Mouse (Mus musculus) forebrain, embryonic 11.5 days (tissue): ENCODE measurements at regions not wholly inside any gene's neighbourhood (a gene's known extent, or its start where the extent isn't known, plus 50 kb on each side); places are given as distances from the start of the nearest gene placed in this dataset.

Source experiments
- ATAC-seq: fragments of 200-750 bp; cut with Nextera tagmentation; replicated peaks from 2 replicates; pipeline ENCODE4 v1.8.0; 2017; ENCODE audit warnings: moderate TSS enrichment; ENCODE audit not compliant: low FRiP score
- DNase-seq: peaks from one replicate; pipeline ENCODE4 v3.0.0-alpha.2; 2017; ENCODE audit warnings: low spot score
- H3K27ac ChIP-seq: fragments of 300-500 bp; sonication (generic); 2 replicates; pipeline ENCODE4 v1.5.1; 2014; ENCODE audit warnings: low read depth, low read length
- H3K27me3 ChIP-seq: fragments of 300-500 bp; sonication (generic); 2 replicates; pipeline ENCODE4 v1.6.1; 2014; ENCODE audit warnings: mild to moderate bottlenecking, low read length, mixed read lengths; ENCODE audit not compliant: control insufficient read depth, insufficient read depth
- H3K36me3 ChIP-seq: fragments of 300-500 bp; sonication (generic); 2 replicates; pipeline ENCODE4 v1.6.1; 2014; ENCODE audit warnings: mild to moderate bottlenecking, low read length, moderate library complexity, mixed read lengths; ENCODE audit not compliant: control insufficient read depth, insufficient read depth
- H3K4me1 ChIP-seq: fragments of 300-500 bp; sonication (generic); replicated peaks from 2 replicates; pipeline ENCODE4 v1.6.1; 2014; ENCODE audit warnings: low read length, mixed read lengths; ENCODE audit not compliant: control insufficient read depth, insufficient read depth
- H3K4me2 ChIP-seq: fragments of 300-500 bp; sonication (generic); 2 replicates; pipeline ENCODE4 v1.6.1; 2014; ENCODE audit warnings: low read depth, mild to moderate bottlenecking, low read length, moderate library complexity, mixed read lengths; ENCODE audit not compliant: severe bottlenecking
- H3K4me3 ChIP-seq: fragments of 300-500 bp; sonication (generic); 2 replicates; pipeline ENCODE4 v1.5.1; 2014; ENCODE audit warnings: low read depth, low read length
- H3K9ac ChIP-seq: fragments of 300-500 bp; sonication (generic); 2 replicates; pipeline ENCODE4 v1.6.1; 2014; ENCODE audit warnings: low read length
- H3K9me3 ChIP-seq: fragments of 300-500 bp; sonication (generic); 2 replicates; pipeline ENCODE4 v1.6.1; 2016; ENCODE audit warnings: low read length, mixed read lengths; ENCODE audit not compliant: control insufficient read depth
- WGBS: fragments of 180-500 bp; shearing (Covaris S2); extraction: QIAGEN DNeasy Blood & Tissue Kit; methylation state at CpG from one replicate; pipeline ENCODE4 v1.1.7; 2014; 5-methylcytosine and 5-hydroxymethylcytosine counted together

DNA sequence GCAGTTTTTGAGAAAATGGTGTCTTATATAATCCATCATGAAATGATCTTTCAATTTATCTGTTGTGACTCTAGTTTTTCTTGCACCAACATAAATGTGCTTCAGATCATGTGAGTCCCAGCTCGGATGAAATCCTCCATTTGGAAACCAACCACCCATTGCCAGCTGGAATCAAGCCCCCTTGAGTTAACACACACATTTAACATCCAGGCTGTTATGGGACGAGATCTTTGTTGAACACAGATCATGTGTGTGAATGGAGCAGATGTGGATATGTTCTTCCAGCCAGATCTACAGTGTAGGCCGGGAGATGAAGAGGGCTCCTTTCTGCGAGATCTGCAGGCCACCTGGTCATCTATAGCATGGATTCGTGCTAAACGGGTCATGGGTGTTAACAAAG is 188.4 kb upstream of the Gimd1 start:
- no peaks in the 10 kb centered on the region for H3K36me3 ChIP-seq
- no peaks in the 10 kb centered on the region for H3K27me3 ChIP-seq
- no peaks in the 10 kb centered on the region for H3K9me3 ChIP-seq
- ATAC-seq (no peak), DNase-seq (no peak)
- no peak overlapping the region for H3K9ac ChIP-seq
- no peak overlapping the region for H3K4me2 ChIP-seq
- no peaks in the 10 kb centered on the region for H3K4me1 ChIP-seq
- H3K4me3 ChIP-seq: no peak overlapping the region
- H3K27ac ChIP-seq: no peak overlapping the region
- 89% methylated on average over 6 of the region's 6 CpGs for WGBS

DNA sequence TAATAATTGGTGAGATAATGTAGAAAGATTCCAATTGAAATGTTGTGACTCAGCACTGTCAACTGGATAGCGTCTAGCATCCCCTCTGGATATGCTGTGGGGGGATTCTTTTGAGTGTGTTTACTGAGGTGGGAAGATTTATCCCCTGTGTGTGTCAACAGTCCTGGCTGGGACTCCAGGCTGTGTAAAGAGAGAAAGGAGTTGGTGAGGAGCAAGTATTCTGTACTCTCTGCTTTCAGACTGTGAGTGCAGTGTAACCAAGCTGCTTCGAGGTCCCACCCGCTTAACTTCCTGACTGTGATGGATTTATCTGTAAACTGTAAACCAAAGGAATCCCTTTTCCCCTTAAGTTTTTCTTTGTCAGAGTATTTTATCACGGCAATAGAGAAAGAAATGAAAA is 175.7 kb upstream of the Gimd1 start:
- Histone ChIP-seq H3K9me3 (no peaks in the 10 kb centered on the region), H3K4me1 (no peaks in the 10 kb centered on the region), H3K27me3 (no peaks in the 10 kb centered on the region), H3K4me3 (no peak overlapping the region), H3K27ac (no peak overlapping the region), H3K9ac (no peak overlapping the region), H3K36me3 (no peaks in the 10 kb centered on the region), H3K4me2 (no peak overlapping the region)
- ATAC-seq (no peak), DNase-seq (no peak)
- 74% methylated on average over 4 of the region's 4 CpGs for WGBS

- Histone ChIP-seq H3K27me3 (no peaks in the 10 kb centered on the region), H3K36me3 (no peaks in the 10 kb centered on the region), H3K9me3 (no peaks in the 10 kb centered on the region), H3K27ac (no peak overlapping the region), H3K4me3 (no peak overlapping the region), H3K4me1 (no peaks in the 10 kb centered on the region), H3K4me2 (no peak overlapping the region), H3K9ac (no peak overlapping the region)
- 79% methylated on average over 5 of the region's 5 CpGs for WGBS
- ATAC-seq: no peak
- DNase-seq: no peak
Measured at GRCm38 (mm10) chr3:132462348-132462959, 167.2 kb upstream of the Gimd1 start.

DNA sequence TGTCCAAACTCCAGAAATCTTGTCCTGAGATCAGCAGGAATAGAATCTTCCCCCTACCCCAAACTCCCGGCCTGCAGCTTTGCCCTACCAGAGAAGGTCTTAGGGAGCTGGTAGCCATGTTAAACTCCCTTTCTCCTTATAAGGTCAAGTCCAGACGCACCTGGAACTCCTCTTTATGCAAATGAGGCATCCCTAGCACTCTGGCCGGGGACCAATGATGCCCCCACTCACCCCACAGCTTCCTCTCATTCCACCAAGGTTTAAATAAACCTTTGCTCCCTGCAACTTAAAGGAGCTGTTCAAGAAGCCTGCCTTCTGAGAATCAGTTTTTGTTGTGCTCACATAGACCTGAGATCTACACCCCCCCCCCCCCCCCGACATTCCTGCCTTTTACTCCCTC is 158.6 kb upstream of the Gimd1 start:
- Histone ChIP-seq H3K27me3 (no peaks in the 10 kb centered on the region), H3K9me3 (no peaks in the 10 kb centered on the region), H3K27ac (no peak overlapping the region), H3K4me3 (no peak overlapping the region), H3K9ac (no peak overlapping the region), H3K36me3 (no peaks in the 10 kb centered on the region), H3K4me2 (no peak overlapping the region), H3K4me1 (no peaks in the 10 kb centered on the region)
- DNase-seq: no peak
- no peak for ATAC-seq
- 55% methylated on average over 4 of the region's 4 CpGs for WGBS

GRCm38 (mm10) chr3:132477768-132478167 is 151.9 kb upstream of the Gimd1 start:
- 92% methylated on average over 5 of the region's 5 CpGs for WGBS
- ATAC-seq (no peak), DNase-seq (no peak)

DNA sequence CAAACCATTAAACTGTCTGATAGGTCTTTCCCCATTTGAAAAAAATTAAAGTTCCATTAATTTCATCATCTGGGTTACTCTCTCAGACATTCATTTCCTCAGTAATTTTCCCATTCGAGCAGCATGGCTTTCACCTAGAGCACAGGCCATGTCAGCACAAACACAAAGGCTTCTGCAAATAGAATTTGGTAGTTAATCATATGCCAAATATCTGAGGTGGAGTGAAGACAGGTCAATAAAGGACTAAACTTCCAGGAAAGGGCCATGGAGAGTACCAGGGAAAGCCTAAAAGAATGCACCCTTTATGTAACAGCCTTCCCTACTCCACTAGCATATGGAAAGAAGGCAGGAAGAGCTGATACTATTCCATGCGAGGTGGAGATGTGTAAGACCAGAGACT is 150.3 kb upstream of the Gimd1 start:
- ATAC-seq: no peak
- no peak overlapping the region for H3K4me2 ChIP-seq

More at GRCm38 (mm10) chr3:132477768-132478167, 151.9 kb upstream of the Gimd1 start:
- H3K4me1 ChIP-seq: no peaks in the 10 kb centered on the region
- H3K4me2 ChIP-seq: no peak overlapping the region
- H3K27me3 ChIP-seq: no peaks in the 10 kb centered on the region
- H3K4me3 ChIP-seq: no peak overlapping the region
- no peaks in the 10 kb centered on the region for H3K36me3 ChIP-seq
- H3K9ac ChIP-seq: no peak overlapping the region
- no peaks in the 10 kb centered on the region for H3K9me3 ChIP-seq
- no peak overlapping the region for H3K27ac ChIP-seq

GRCm38 (mm10) chr3:132484814-132485213 is 144.8 kb upstream of the Gimd1 start:
- H3K4me2 ChIP-seq: no peak overlapping the region
- H3K4me1 ChIP-seq: no peaks in the 10 kb centered on the region
- H3K9me3 ChIP-seq: no peaks in the 10 kb centered on the region
- no peaks in the 10 kb centered on the region for H3K27me3 ChIP-seq
- no peak overlapping the region for H3K9ac ChIP-seq
- no peak for DNase-seq
- H3K4me3 ChIP-seq: no peak overlapping the region
- no peaks in the 10 kb centered on the region for H3K36me3 ChIP-seq
- 92% methylated on average over 2 of the region's 2 CpGs for WGBS
- ATAC-seq: no peak
- no peak overlapping the region for H3K27ac ChIP-seq

More for the DNA sequence above, 150.3 kb upstream of the Gimd1 start:
- H3K9ac ChIP-seq: no peak overlapping the region
- WGBS: 86% methylated on average over 2 of the region's 2 CpGs
- no peak overlapping the region for H3K4me3 ChIP-seq
- no peaks in the 10 kb centered on the region for H3K27me3 ChIP-seq
- H3K4me1 ChIP-seq: no peaks in the 10 kb centered on the region
- H3K27ac ChIP-seq: no peak overlapping the region
- DNase-seq: no peak
- H3K9me3 ChIP-seq: no peaks in the 10 kb centered on the region
- H3K36me3 ChIP-seq: no peaks in the 10 kb centered on the region

GRCm38 (mm10) chr3:132485553-132485952 is 144.1 kb upstream of the Gimd1 start:
- no peak for ATAC-seq
- Histone ChIP-seq H3K27ac (no peak overlapping the region), H3K27me3 (no peaks in the 10 kb centered on the region), H3K4me3 (no peak overlapping the region), H3K4me2 (no peak overlapping the region), H3K4me1 (no peaks in the 10 kb centered on the region), H3K9me3 (no peaks in the 10 kb centered on the region), H3K36me3 (no peaks in the 10 kb centered on the region), H3K9ac (no peak overlapping the region)
- no peak for DNase-seq
- WGBS: 94% methylated on average over 5 of the region's 5 CpGs

- ATAC-seq (peak; percentile 88), DNase-seq (peak; percentile 76)
- Histone ChIP-seq H3K27ac (no peak overlapping the region), H3K36me3 (no peaks in the 10 kb centered on the region), H3K4me3 (no peak overlapping the region), H3K9me3 (no peaks in the 10 kb centered on the region), H3K9ac (no peak overlapping the region), H3K4me2 (no peak overlapping the region), H3K27me3 (no peaks in the 10 kb centered on the region), H3K4me1 (no peaks in the 10 kb centered on the region)
- WGBS: 28% methylated on average over 4 of the region's 4 CpGs
Measured at GRCm38 (mm10) chr3:132506095-132506494, 123.5 kb upstream of the Gimd1 start.
